Mouse (Mus musculus) heart, embryonic 15.5 days (tissue): Measurements from ENCODE around the gene Mroh2a. TPM values are rescaled to one million over a fixed set of nuclear protein-coding genes. Genes with fewer than 3 reads are reported as not detected.
"Not testable (repeated sequence)": the region's sequence is repeated elsewhere in the genome, so short reads cannot be mapped to it uniquely, and the experiment has no call there.

ENCODE experiments used
- ATAC-seq: fragments of 200-750 bp; cut with Nextera tagmentation; replicated peaks from 2 replicates; pipeline ENCODE4 v1.8.0; 2017; ENCODE audit warnings: low read depth, moderate TSS enrichment; ENCODE audit not compliant: insufficient number of reproducible peaks, insufficient read depth, low FRiP score
- H3K27ac ChIP-seq: fragments of 300-500 bp; sonication (generic); 2 replicates; pipeline ENCODE4 v1.5.1; 2015; ENCODE audit warnings: mild to moderate bottlenecking, inconsistent platforms
- H3K27me3 ChIP-seq: fragments of 300-500 bp; sonication (generic); 2 replicates; pipeline ENCODE4 v1.6.1; 2015; ENCODE audit warnings: inconsistent platforms
- H3K36me3 ChIP-seq: fragments of 300-500 bp; sonication (generic); 2 replicates; pipeline ENCODE4 v1.6.1; 2015; ENCODE audit warnings: mild to moderate bottlenecking, inconsistent platforms
- H3K4me1 ChIP-seq: fragments of 300-500 bp; sonication (generic); replicated peaks from 2 replicates; pipeline ENCODE4 v1.6.1; 2015; ENCODE audit warnings: inconsistent platforms
- H3K4me2 ChIP-seq: fragments of 300-500 bp; sonication (generic); 2 replicates; pipeline ENCODE4 v1.6.1; 2015; ENCODE audit warnings: inconsistent platforms, mild to moderate bottlenecking, moderate library complexity
- H3K4me3 ChIP-seq: fragments of 300-500 bp; sonication (generic); 2 replicates; pipeline ENCODE4 v1.5.1; 2015; ENCODE audit warnings: mild to moderate bottlenecking, inconsistent platforms
- H3K9ac ChIP-seq: fragments of 300-500 bp; sonication (generic); 2 replicates; pipeline ENCODE4 v1.6.1; 2015; ENCODE audit warnings: mild to moderate bottlenecking, inconsistent platforms
- H3K9me3 ChIP-seq: fragments of 300-500 bp; sonication (generic); replicated peaks from 2 replicates; pipeline ENCODE4 v1.6.1; 2016; ENCODE audit warnings: inconsistent platforms
- WGBS: fragments of 180-500 bp; shearing (Covaris S2); methylation state at CpG from one replicate; pipeline ENCODE4 v1.1.7; 2015; ENCODE audit warnings: mixed read lengths; 5-methylcytosine and 5-hydroxymethylcytosine counted together
- polyA plus RNA-seq: library from polyadenylated mRNA; unstranded; fragments of >200 nt; fragmentation: Nextera tagmentation; extraction: Ambion mirVana; gene quantifications from 2 replicates; pipeline ENCODE4 v1.2.1, GENCODE M21; 2015

Gene Mroh2a
- polyA plus RNA-seq, 1 experiment from 2014 or later: 0.60 TPM

- no peak for ATAC-seq
Measured at GRCm38 (mm10) chr1:88220336-88220735, 6.5 kb upstream of the Mroh2a start.

DNA sequence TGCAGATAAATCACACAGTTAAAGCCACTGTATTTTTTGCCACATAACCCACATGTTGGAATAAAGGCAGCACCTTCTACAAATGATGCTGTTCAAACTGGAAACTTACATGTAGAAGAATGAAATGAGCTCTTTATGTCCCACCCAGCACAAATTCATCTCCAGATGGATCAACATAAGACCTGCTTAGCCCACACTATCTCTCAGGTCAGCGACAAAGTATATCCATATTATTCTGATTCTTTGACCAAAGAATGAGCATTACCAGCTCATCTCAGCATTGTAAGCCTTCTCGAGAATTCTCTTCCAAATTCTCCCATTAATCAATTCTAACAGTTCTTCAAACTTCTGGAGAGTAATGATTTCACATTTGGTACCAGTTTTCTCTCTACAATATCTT, 4.6 kb upstream of the Mroh2a start:
- Histone ChIP-seq H3K4me1 (no peaks in the 10 kb centered on the region), H3K9me3 (peaks cover 24% of the 10 kb centered on the region), H3K4me3 (no peak overlapping the region), H3K27ac (no peak overlapping the region), H3K36me3 (no peaks in the 10 kb centered on the region), H3K9ac (no peak overlapping the region), H3K4me2 (no peak overlapping the region), H3K27me3 (no peaks in the 10 kb centered on the region)
- 38% methylated on average over 2 of the region's 2 CpGs for WGBS
- ATAC-seq: no peak

More at GRCm38 (mm10) chr1:88220336-88220735, 6.5 kb upstream of the Mroh2a start:
- no peaks in the 10 kb centered on the region for H3K27me3 ChIP-seq
- no peak overlapping the region for H3K4me2 ChIP-seq
- no peaks in the 10 kb centered on the region for H3K4me1 ChIP-seq
- no peak overlapping the region for H3K9ac ChIP-seq
- no peak overlapping the region for H3K4me3 ChIP-seq
- H3K27ac ChIP-seq: no peak overlapping the region
- H3K9me3 ChIP-seq: peaks cover 18% of the 10 kb centered on the region
- no peaks in the 10 kb centered on the region for H3K36me3 ChIP-seq

- not testable (repeated sequence) for H3K4me2 ChIP-seq, ATAC-seq, H3K9ac ChIP-seq, H3K27ac ChIP-seq, H3K36me3 ChIP-seq, H3K4me3 ChIP-seq, H3K27me3 ChIP-seq, H3K4me1 ChIP-seq
- H3K9me3 ChIP-seq: peaks cover 28% of the 10 kb centered on the region
Measured at GRCm38 (mm10) chr1:88223011-88223515, 3.7 kb upstream of the Mroh2a start.

DNA sequence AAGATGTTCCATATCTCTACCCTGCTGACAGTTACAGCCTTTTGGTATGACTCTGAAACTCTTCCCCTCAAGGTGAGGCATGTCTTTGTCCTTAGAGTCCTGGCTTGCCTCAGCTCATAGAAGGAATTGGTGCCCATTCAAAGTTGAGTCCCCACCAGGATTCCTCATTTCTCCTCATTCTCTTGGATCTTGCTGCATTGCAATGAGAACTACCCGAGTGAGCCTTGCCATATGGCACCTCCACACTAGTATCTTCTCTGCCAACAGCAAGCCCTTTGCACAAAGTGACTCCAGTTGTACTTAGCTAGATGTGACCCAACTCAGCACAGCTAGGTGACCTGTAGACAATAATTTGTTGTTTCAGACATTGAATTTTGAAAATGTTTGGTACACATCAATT, 3.2 kb upstream of the Mroh2a start:
- Histone ChIP-seq H3K9me3 (peaks cover 31% of the 10 kb centered on the region), H3K4me2 (no peak overlapping the region), H3K4me3 (no peak overlapping the region), H3K36me3 (no peaks in the 10 kb centered on the region), H3K27ac (no peak overlapping the region), H3K27me3 (no peaks in the 10 kb centered on the region), H3K4me1 (no peaks in the 10 kb centered on the region), H3K9ac (no peak overlapping the region)
- ATAC-seq: no peak
- WGBS: 39% methylated on average over 1 of the region's 1 CpGs

DNA sequence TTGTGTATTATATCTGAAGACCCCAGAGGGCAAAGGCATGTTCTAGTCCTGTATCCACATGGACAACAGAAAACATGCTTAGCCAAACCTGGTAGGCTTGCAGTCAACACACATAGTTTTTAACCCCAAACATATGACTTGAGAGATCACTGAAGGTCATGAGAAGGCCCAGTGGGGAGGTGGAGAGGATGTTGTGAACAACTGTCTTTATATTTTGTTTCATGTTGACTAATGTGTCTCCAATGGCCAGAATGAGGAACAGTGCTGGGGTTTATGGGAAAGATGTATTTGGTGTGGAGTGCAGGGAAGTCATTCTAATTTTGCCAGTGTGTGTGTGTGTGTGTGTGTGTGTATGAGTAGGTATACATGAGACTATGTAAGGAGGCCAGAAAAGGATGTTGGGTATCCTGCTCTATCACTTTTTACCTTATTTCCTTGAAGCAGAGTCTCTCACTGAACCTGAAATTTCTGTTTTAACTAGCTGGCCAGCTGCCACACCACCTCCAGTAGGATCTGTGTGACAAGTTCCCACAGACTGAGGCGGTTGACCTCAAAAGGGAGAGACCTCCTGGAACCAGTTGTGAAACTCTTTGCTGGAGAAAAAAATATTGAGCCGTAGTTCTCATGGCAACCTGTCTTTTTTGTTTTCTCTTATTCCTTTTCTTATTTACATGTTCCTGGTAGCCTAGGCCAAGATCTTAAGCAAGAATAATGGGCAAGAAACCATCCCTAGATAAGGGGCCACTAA, 2.6 kb upstream of the Mroh2a start:
- no peak for ATAC-seq
- Histone ChIP-seq H3K9ac (no peak overlapping the region), H3K4me3 (no peak overlapping the region), H3K4me2 (no peak overlapping the region), H3K9me3 (peaks cover 31% of the 10 kb centered on the region), H3K4me1 (no peaks in the 10 kb centered on the region), H3K36me3 (no peaks in the 10 kb centered on the region), H3K27ac (no peak overlapping the region), H3K27me3 (no peaks in the 10 kb centered on the region)
- WGBS: 60% methylated on average over 2 of the region's 2 CpGs

GRCm38 (mm10) chr1:88225301-88225700, 1.5 kb upstream of the Mroh2a start:
- not testable (repeated sequence) for H3K27ac ChIP-seq, H3K4me1 ChIP-seq, H3K9ac ChIP-seq, H3K36me3 ChIP-seq, H3K4me3 ChIP-seq, ATAC-seq, H3K4me2 ChIP-seq, H3K27me3 ChIP-seq
- peaks cover 40% of the 10 kb centered on the region for H3K9me3 ChIP-seq
- 29% methylated on average over 2 of the region's 2 CpGs for WGBS

DNA sequence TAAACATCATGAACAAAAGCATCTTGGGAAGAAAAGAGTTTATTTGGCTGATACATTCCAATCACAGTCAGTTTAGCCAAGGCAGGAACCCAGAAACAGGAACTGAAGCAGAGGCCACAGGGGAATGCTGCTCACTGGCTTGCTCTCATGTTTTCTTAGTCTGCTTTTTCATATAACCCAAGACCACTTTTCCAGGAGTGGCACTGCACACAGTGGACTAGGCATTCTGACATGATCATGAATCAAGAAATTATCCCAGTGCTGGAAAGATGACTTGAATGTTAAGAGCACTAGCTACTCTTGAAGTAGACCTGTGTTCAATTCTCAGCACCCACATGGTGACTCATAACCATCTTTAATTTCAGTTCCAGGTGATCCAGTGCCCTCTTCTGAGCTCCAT, 1.0 kb upstream of the Mroh2a start:
- Histone ChIP-seq H3K4me3 (no peak overlapping the region), H3K9ac (no peak overlapping the region), H3K4me1 (no peaks in the 10 kb centered on the region), H3K4me2 (no peak overlapping the region), H3K27ac (no peak overlapping the region), H3K9me3 (peaks cover 40% of the 10 kb centered on the region), H3K27me3 (no peaks in the 10 kb centered on the region), H3K36me3 (no peaks in the 10 kb centered on the region)
- no peak for ATAC-seq

DNA sequence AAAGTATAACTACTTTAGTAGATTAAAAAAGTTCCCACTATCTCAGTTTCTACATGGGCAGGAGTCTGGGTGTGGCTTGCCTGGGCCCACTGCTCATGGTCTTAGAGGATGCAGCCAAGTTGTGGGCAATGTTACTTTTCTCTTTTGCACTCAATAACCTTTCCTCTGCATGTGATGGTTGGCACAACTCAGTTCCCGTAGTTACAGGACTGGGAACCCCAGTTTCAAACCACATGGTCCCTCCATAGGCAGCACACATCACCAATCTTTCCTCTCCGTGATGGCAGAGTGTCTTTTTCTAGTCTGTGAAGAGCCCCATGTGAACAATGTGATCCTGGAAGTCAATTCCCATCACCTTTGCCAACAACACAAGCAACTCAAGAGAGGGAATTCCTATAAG, 696 bp downstream of the Mroh2a start:
- Histone ChIP-seq H3K9me3 (peaks cover 49% of the 10 kb centered on the region), H3K36me3 (no peaks in the 10 kb centered on the region), H3K4me3 (no peak overlapping the region), H3K27ac (no peak overlapping the region), H3K9ac (no peak overlapping the region), H3K4me1 (no peaks in the 10 kb centered on the region), H3K27me3 (no peaks in the 10 kb centered on the region), H3K4me2 (no peak overlapping the region)
- no peak for ATAC-seq
- WGBS: 52% methylated on average over 2 of the region's 2 CpGs

- Histone ChIP-seq H3K36me3 (no peaks in the 10 kb centered on the region), H3K4me1 (no peaks in the 10 kb centered on the region), H3K4me3 (no peak overlapping the region), H3K27me3 (no peaks in the 10 kb centered on the region), H3K9ac (no peak overlapping the region), H3K27ac (no peak overlapping the region), H3K4me2 (no peak overlapping the region), H3K9me3 (peaks cover 55% of the 10 kb centered on the region)
- no peak for ATAC-seq
- 66% methylated on average over 7 of the region's 7 CpGs for WGBS
Measured at GRCm38 (mm10) chr1:88228121-88228520, 1.3 kb downstream of the Mroh2a start.

- Histone ChIP-seq H3K9ac (no peak overlapping the region), H3K27me3 (no peaks in the 10 kb centered on the region), H3K36me3 (no peaks in the 10 kb centered on the region), H3K4me1 (no peaks in the 10 kb centered on the region), H3K4me3 (no peak overlapping the region), H3K27ac (no peak overlapping the region), H3K4me2 (no peak overlapping the region), H3K9me3 (peaks cover 66% of the 10 kb centered on the region)
- ATAC-seq: no peak
- 68% methylated on average over 3 of the region's 3 CpGs for WGBS
Measured at GRCm38 (mm10) chr1:88229566-88229965, 2.8 kb downstream of the Mroh2a start.

DNA sequence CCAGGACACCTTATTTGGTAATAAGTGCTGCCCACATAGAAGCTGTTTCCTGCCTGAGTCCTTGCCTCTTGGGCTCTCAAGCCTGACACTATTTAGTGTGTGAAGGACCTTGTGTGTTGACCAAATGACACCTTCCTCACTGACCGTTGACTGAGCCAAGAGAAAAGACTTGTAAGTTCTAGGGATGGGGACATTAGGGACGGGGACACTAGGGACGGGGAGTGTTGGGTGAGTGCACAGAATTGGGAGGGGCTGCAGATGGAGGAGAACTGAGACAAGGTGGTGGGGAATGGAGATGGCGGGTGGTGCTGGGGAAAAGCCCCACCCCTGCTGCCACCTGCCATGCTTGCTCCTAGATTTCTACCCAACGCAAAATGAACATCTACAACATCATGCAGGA, 3.2 kb downstream of the Mroh2a start:
- Histone ChIP-seq H3K27ac (no peak overlapping the region), H3K36me3 (no peaks in the 10 kb centered on the region), H3K27me3 (no peaks in the 10 kb centered on the region), H3K4me3 (no peak overlapping the region), H3K4me1 (no peaks in the 10 kb centered on the region), H3K4me2 (no peak overlapping the region), H3K9me3 (peaks cover 69% of the 10 kb centered on the region), H3K9ac (no peak overlapping the region)
- WGBS: 75% methylated on average over 5 of the region's 5 CpGs
- no peak for ATAC-seq

DNA sequence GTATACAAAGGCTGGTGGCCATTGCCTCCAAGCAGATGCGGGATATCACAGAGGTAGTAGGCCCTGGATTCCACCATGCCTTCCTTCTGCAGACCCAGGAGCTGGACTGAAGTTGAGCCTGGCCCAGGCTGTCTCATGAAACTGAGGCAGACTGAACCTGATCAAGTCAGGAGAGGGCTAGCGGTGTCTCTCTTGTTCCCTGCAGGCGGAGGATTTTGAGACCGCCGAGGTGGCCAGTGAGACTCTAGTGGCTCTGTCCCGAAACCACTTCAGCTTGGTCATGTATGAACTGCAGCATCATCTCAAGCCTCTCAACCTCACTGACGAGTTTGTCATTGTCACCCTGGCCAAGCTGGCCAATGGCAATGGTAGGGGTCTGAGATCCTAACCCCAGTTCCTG, 3.6 kb downstream of the Mroh2a start:
- H3K36me3 ChIP-seq: no peaks in the 10 kb centered on the region
- no peak overlapping the region for H3K4me3 ChIP-seq
- H3K4me2 ChIP-seq: no peak overlapping the region
- H3K9ac ChIP-seq: no peak overlapping the region
- ATAC-seq: no peak
- WGBS: 69% methylated on average over 7 of the region's 7 CpGs
- peaks cover 72% of the 10 kb centered on the region for H3K9me3 ChIP-seq
- H3K4me1 ChIP-seq: no peaks in the 10 kb centered on the region
- H3K27me3 ChIP-seq: no peaks in the 10 kb centered on the region
- no peak overlapping the region for H3K27ac ChIP-seq
